Mouse (Mus musculus): Measurements from ENCODE around the gene C1d. TPM values are rescaled to one million over a fixed set of nuclear protein-coding genes. Genes with fewer than 3 reads are reported as not detected.

C1d gene
- total RNA-seq, 1 experiment from 2014 or later = 67.1 TPM

Other genes with a start within 250 kb of the C1d start
- gene Cnrip1, start 206.0 kb upstream of the C1d start, total RNA-seq (2021) = 15.8 and 20.9 TPM in 2 replicates
- gene Plek, start 205.2 kb upstream of the C1d start, total RNA-seq (2021) = 3.1 and 8.0 TPM in 2 replicates
- 85.5 and 98.9 TPM in 2 replicates for gene Ppp3r1, start 98.3 kb upstream of the C1d start, total RNA-seq (2021)
- gene Wdr92, start 75.5 kb upstream of the C1d start, total RNA-seq (2021) = 15.3 and 15.5 TPM in 2 replicates
- 40.9 and 46.4 TPM in 2 replicates for gene Pno1, start 46.0 kb upstream of the C1d start, total RNA-seq (2021)